Mouse (Mus musculus): ENCODE results near the gene Mycn.

DNA sequence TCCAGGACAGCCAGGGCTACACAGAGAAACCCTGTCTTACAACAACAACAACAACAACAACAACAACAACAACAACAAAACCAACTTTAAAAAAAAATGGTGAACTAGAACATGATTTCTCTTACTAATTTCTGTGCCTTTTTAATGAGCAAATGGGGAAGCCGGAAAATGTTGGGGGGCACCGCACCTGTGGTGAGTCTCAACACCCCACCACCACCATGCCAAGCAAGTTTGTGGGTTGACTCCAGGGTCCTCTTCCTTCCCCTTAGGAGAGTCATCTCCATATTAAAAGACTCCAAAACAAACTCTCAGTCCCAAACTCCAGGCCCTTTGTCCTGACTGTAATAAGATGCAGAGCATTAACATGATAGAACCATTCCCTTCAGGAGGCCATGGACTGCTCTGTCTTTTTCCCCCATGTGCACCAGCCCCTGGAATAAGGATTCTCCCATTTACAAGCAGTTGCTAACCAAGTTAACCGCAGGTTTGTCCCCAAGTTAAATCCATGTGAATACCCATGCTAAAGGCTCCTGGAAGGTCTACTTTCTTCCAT, 14.7 kb downstream of the Mycn start:
- TF ChIP-seq CTCF (conservative IDR thresholded peaks at IDR 0.05; ENCODE audit: insufficient read depth, insufficient read length, low read depth, low read length) = no peak
- no peak for TF ChIP-seq POLR2A (IDR thresholded peaks at IDR 0.05; ENCODE audit: low read depth, low read length)
